Mouse (Mus musculus) bone marrow, adult 2 months (tissue): Measurements from ENCODE around the gene Rgl1.

Experiments used
- CTCF ChIP-seq: fragments of 200-500 bp; IDR thresholded peaks from 2 replicates; pipeline ENCODE4 v1.5.1; 2011; ENCODE audit warnings: low read length, control low read depth; ENCODE audit not compliant: control insufficient read depth, insufficient read depth
- POLR2A ChIP-seq: fragments of 200-500 bp; IDR thresholded peaks from 2 replicates; pipeline ENCODE4 v1.6.1; 2011; ENCODE audit warnings: low read depth, mild to moderate bottlenecking, control low read depth, low read length, borderline replicate concordance; ENCODE audit not compliant: control insufficient read depth

- TF ChIP-seq CTCF (no peak), POLR2A (no peak)
Observed at GRCm38 (mm10) chr1:152576614-152577144, 189.5 kb downstream of the Rgl1 start.
